Mouse (Mus musculus) forebrain, postnatal 0 days (tissue): ENCODE measurements around the gene Fignl2. TPM values are rescaled to one million over a fixed set of nuclear protein-coding genes. Genes with fewer than 3 reads are reported as not detected.

ENCODE experiments used
- ATAC-seq: fragments of 200-750 bp; cut with Nextera tagmentation; 2 replicates; pipeline ENCODE4 v1.8.0; 2017; ENCODE audit warnings: mild to moderate bottlenecking, moderate library complexity
- DNase-seq: peaks from one replicate; pipeline ENCODE4 v3.0.0-alpha.2; 2015
- H3K27ac ChIP-seq: fragments of 300-500 bp; sonication (generic); 2 replicates; pipeline ENCODE4 v1.5.1; 2014; ENCODE audit warnings: low read depth, mild to moderate bottlenecking, antibody characterized with exemption, low read length, moderate library complexity, mixed read lengths
- H3K27me3 ChIP-seq: fragments of 300-500 bp; sonication (generic); 2 replicates; pipeline ENCODE4 v1.6.1; 2014; ENCODE audit warnings: mild to moderate bottlenecking, low read length, mixed read lengths; ENCODE audit not compliant: insufficient read depth
- H3K36me3 ChIP-seq: fragments of 300-500 bp; sonication (generic); 2 replicates; pipeline ENCODE4 v1.6.1; 2014; ENCODE audit warnings: mild to moderate bottlenecking, moderate library complexity; ENCODE audit not compliant: insufficient read depth
- H3K4me1 ChIP-seq: fragments of 300-500 bp; sonication (generic); 2 replicates; pipeline ENCODE4 v1.6.1; 2014; ENCODE audit warnings: antibody characterized with exemption; ENCODE audit not compliant: insufficient read depth
- H3K4me2 ChIP-seq: fragments of 300-500 bp; sonication (generic); 2 replicates; pipeline ENCODE4 v1.6.1; 2014; ENCODE audit warnings: low read depth, mild to moderate bottlenecking, moderate library complexity
- H3K4me3 ChIP-seq: fragments of 300-500 bp; sonication (generic); 2 replicates; pipeline ENCODE4 v1.5.1; 2014; ENCODE audit warnings: low read depth, low read length, mixed read lengths
- H3K9ac ChIP-seq: fragments of 300-500 bp; sonication (generic); 2 replicates; pipeline ENCODE4 v1.6.1; 2014; ENCODE audit warnings: mild to moderate bottlenecking
- H3K9me3 ChIP-seq: fragments of 300-500 bp; sonication (generic); 2 replicates; pipeline ENCODE4 v1.6.1; 2016; ENCODE audit warnings: low read length
- CTCF ChIP-seq: sonication (generic); IDR thresholded peaks from 2 replicates; pipeline ENCODE4 v1.5.1; 2016; ENCODE audit warnings: antibody characterized with exemption, control low read depth, low read depth
- WGBS: fragments of 180-500 bp; shearing (Covaris S2); extraction: QIAGEN DNeasy Blood & Tissue Kit; methylation state at CpG from one replicate; pipeline ENCODE4 v1.1.7; 2014; 5-methylcytosine and 5-hydroxymethylcytosine counted together
- polyA plus RNA-seq: library from polyadenylated mRNA; unstranded; fragments of >200 nt; fragmentation: Nextera tagmentation; extraction: Ambion mirVana; gene quantifications from 2 replicates; pipeline ENCODE4 v1.2.1, GENCODE M21; 2015
- total RNA-seq: library from RNA; depleted of rRNA; stranded (reverse); fragments of >200 nt; gene quantifications from 2 replicates; pipeline ENCODE4 v1.2.3, GENCODE M21; 2014

The Fignl2 gene
- total and polyA plus RNA-seq, 2 experiments from 2014 or later: 0.06 to 1.3 TPM

DNA sequence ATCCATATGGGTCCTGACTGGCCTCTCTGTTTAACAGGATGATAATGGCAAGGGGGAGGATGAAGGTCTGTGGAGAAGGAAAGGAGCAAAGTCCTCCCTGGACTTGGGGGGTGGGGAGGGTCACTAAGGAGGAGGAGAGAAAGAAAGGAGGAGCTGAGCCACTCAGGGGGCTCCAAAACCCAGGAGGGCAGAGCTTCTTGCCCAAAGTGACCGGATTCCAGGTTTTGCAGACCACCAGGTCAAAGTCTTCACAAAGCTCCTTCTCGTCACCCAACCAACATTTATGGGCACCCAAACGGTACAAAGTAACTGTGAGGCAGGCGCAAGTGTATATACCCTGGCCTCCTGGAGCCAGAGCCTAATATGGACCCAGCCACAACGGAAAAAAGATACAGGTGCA, 2.7 kb downstream of the Fignl2 start:
- ATAC-seq: no peak
- TF ChIP-seq CTCF: no peak
- Histone ChIP-seq H3K4me2 (peak overlapping the region; percentile 5; the same call in 1 of the 2 replicates), H3K9ac (no peak overlapping the region), H3K36me3 (no peaks in the 10 kb centered on the region), H3K27me3 (peaks cover 21% of the 10 kb centered on the region), H3K9me3 (no peaks in the 10 kb centered on the region), H3K4me3 (no peak overlapping the region), H3K4me1 (0 out of 2 replicates have a peak, but pooled peaks cover 3% of the 10 kb centered on the region), H3K27ac (no peak overlapping the region)
- no peak for DNase-seq
- WGBS: 50% methylated on average over 5 of the region's 5 CpGs

DNA sequence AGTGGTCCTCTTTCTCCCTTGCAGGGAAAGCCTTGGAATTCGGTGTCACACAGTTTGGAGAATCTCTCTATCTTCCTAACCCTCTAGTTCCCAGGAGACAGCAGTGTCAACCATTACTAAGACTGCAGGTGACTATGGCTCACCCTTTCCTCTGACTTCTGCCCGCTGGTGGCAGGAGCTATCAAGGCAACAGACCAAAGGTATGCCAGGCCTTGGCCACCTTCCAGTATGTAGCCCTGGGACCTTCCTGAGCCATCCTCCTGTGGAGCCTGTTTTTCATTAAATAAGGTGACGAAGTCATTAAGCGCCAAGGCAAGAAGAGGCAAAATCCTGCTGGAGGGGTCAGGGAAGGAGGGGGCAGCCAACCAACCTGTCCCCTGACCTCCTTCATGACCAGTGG, 3.2 kb downstream of the Fignl2 start:
- H3K4me3 ChIP-seq: no peak overlapping the region

DNA sequence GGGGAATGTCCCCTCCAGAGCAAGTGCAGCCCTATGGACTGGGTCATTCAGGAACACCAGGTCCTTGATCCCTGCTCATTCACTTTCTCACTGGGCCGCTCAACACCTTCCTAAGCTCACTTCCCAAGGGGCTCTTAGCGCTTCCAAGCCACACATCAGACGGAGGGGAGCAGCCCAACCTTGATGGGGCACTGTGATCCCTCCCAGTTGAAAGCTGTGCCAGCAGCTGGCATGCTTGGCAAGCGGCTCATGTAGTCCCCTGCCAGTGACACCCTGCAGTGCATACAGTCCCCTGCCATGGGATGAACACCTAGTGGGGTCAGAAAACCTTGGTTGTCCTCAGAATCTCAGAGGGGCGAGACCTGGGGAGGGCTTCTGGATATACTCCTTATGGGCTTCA, 4.3 kb downstream of the Fignl2 start:
- H3K4me1 ChIP-seq: 0 out of 2 replicates have a peak, but pooled peaks cover 3% of the 10 kb centered on the region
- no peak overlapping the region for H3K4me3 ChIP-seq
- H3K9ac ChIP-seq: no peak overlapping the region
- ATAC-seq: no peak
- H3K9me3 ChIP-seq: no peaks in the 10 kb centered on the region
- no peak overlapping the region for H3K4me2 ChIP-seq
- H3K36me3 ChIP-seq: no peaks in the 10 kb centered on the region
- peaks cover 21% of the 10 kb centered on the region for H3K27me3 ChIP-seq
- H3K27ac ChIP-seq: no peak overlapping the region
- DNase-seq: peak; percentile 18
- 61% methylated on average over 5 of the region's 5 CpGs for WGBS
- TF ChIP-seq CTCF: no peak

More for the DNA sequence above, 3.2 kb downstream of the Fignl2 start:
- Histone ChIP-seq H3K27me3 (peaks cover 21% of the 10 kb centered on the region), H3K9me3 (no peaks in the 10 kb centered on the region), H3K4me1 (0 out of 2 replicates have a peak, but pooled peaks cover 3% of the 10 kb centered on the region), H3K36me3 (no peaks in the 10 kb centered on the region), H3K27ac (no peak overlapping the region), H3K9ac (no peak overlapping the region), H3K4me2 (no peak overlapping the region)
- 79% methylated on average over 4 of the region's 4 CpGs for WGBS
- no peak for DNase-seq
- ATAC-seq: no peak
- no peak for TF ChIP-seq CTCF

DNA sequence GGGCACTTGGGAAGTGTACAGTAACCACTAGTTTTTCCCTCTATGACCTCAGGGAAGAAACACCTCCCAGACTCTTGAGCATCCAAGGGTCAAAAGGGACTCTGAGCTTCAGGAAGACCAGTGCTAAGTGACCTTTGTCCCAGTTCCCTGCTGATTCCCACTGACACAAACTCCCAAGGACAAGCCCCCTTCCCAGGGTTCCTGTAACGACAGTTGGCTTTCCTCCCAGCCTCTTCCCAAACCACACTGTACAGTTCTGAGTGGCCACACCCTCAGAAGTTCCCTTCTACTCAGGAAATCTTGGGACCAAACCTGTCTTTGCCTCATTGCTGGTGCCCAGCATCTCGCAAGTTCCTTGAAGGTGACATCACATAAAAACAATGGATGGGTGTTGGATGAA, 5.6 kb downstream of the Fignl2 start:
- ATAC-seq: no peak
- no peak overlapping the region for H3K4me3 ChIP-seq

DNA sequence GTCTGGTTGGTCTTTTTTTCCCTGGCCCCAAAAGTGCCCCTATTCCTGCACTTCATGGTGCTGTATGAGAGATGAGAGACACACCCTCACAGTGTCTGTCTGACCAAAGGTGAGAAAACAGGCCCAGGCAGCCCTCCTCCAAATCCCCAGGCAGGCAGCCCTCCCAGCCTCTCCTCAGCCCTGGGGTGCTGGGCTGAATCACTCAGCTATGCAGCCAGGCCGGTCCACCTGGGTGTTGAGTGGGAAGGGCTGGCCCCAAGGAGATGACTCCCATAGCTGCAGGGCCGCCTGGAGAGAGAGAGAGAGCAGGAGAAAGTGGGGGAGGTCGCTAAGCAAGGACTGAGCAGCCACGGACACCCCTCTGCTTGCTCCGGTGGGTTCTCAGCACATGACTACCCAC, 7.6 kb downstream of the Fignl2 start:
- Histone ChIP-seq H3K27ac (no peak overlapping the region), H3K4me1 (no peaks in the 10 kb centered on the region), H3K36me3 (no peaks in the 10 kb centered on the region), H3K27me3 (peaks cover under 1% of the 10 kb centered on the region; the same call in 1 of the 2 replicates), H3K9me3 (no peaks in the 10 kb centered on the region), H3K9ac (no peak overlapping the region), H3K4me3 (no peak overlapping the region), H3K4me2 (no peak overlapping the region)
- 50% methylated on average over 5 of the region's 5 CpGs for WGBS
- ATAC-seq: no peak
- no peak for TF ChIP-seq CTCF
- DNase-seq: no peak

More for the DNA sequence above, 5.6 kb downstream of the Fignl2 start:
- Histone ChIP-seq H3K36me3 (no peaks in the 10 kb centered on the region), H3K27me3 (peaks cover 16% of the 10 kb centered on the region), H3K27ac (no peak overlapping the region), H3K9me3 (no peaks in the 10 kb centered on the region), H3K4me2 (no peak overlapping the region), H3K9ac (no peak overlapping the region), H3K4me1 (0 out of 2 replicates have a peak, but pooled peaks cover 3% of the 10 kb centered on the region)
- TF ChIP-seq CTCF: no peak
- DNase-seq: no peak
- WGBS: 69% methylated on average over 2 of the region's 2 CpGs

DNA sequence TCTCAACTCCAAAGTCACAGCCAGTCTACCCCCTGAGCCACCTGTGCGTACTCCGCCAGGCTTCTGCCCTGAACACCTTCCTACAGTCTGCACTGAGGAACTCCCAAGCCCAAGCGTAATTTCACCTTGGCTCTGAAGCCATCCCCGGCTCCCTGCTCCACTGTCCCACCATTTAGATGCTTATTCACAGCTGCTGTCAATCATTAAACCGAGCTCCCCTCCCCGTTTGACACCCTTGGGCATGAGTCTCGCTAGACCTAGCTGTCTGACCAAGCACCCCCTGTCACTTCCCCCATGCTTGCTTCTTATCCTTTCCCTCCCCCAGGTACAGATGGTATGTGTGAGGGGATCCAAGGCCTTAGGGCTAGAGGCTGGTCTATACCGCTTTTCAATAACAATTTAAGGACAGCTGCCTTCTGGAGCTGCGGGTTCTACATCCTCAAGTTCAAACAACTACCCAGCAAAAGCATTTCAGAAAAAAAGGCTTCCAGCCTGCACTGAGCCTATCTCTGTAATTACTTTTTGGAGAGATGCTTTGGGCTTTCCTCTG, 8.7 kb downstream of the Fignl2 start:
- H3K4me1 ChIP-seq: no peaks in the 10 kb centered on the region
- WGBS: 56% methylated on average over 9 of the region's 9 CpGs
- H3K27me3 ChIP-seq: no peaks in the 10 kb centered on the region
- H3K9me3 ChIP-seq: no peaks in the 10 kb centered on the region
- H3K4me3 ChIP-seq: no peak overlapping the region
- no peak overlapping the region for H3K27ac ChIP-seq
- no peak for TF ChIP-seq CTCF
- ATAC-seq: no peak
- H3K4me2 ChIP-seq: no peak overlapping the region
- H3K36me3 ChIP-seq: no peaks in the 10 kb centered on the region
- no peak overlapping the region for H3K9ac ChIP-seq
- DNase-seq: no peak

DNA sequence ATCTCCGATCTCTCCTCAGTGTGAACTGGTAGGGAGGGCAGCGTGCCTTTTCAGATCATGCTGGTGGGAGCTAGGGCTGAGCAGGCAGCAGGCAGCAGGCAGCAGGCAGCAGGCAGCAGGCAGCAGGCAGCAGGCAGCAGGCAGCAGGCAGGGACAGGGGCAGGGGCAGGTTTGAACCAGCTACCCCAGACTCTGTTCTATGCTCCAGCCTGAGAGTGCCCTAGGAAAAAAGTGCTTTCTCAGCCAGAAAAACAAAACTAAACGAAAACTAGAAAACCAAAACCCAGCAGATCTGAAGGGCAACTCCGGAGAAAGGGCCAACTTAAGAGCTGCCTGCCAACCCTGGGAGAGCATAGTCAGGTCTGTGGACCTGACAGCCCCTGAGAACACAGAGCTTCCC, 9.7 kb downstream of the Fignl2 start:
- no peak for TF ChIP-seq CTCF
- Histone ChIP-seq H3K4me2 (no peak overlapping the region), H3K9ac (no peak overlapping the region), H3K36me3 (no peaks in the 10 kb centered on the region), H3K4me3 (no peak overlapping the region), H3K9me3 (no peaks in the 10 kb centered on the region), H3K27ac (no peak overlapping the region), H3K4me1 (no peaks in the 10 kb centered on the region), H3K27me3 (no peaks in the 10 kb centered on the region)
- DNase-seq: no peak
- 53% methylated on average over 4 of the region's 4 CpGs for WGBS
- no peak for ATAC-seq
